Mouse (Mus musculus) kidney, embryonic 15.5 days (tissue): Measurements from ENCODE around the gene Atp5g2. TPM values are rescaled to one million over a fixed set of nuclear protein-coding genes. Genes with fewer than 3 reads are reported as not detected.
"Not testable (repeated sequence)": the region's sequence is repeated elsewhere in the genome, so short reads cannot be mapped to it uniquely, and the experiment has no call there.

Experiments
- ATAC-seq: fragments of 200-750 bp; cut with Nextera tagmentation; replicated peaks from 2 replicates; pipeline ENCODE4 v1.8.0; 2017; ENCODE audit warnings: moderate TSS enrichment; ENCODE audit not compliant: low FRiP score
- H3K27ac ChIP-seq: fragments of 300-500 bp; sonication (generic); 2 replicates; pipeline ENCODE4 v1.5.1; 2015; ENCODE audit warnings: mild to moderate bottlenecking, inconsistent platforms
- H3K27me3 ChIP-seq: fragments of 300-500 bp; sonication (generic); 2 replicates; pipeline ENCODE4 v1.6.1; 2015; ENCODE audit warnings: inconsistent platforms
- H3K36me3 ChIP-seq: fragments of 300-500 bp; sonication (generic); 2 replicates; pipeline ENCODE4 v1.6.1; 2015; ENCODE audit warnings: inconsistent platforms
- H3K4me1 ChIP-seq: fragments of 300-500 bp; sonication (generic); 2 replicates; pipeline ENCODE4 v1.6.1; 2015; ENCODE audit warnings: inconsistent platforms
- H3K4me2 ChIP-seq: fragments of 300-500 bp; sonication (generic); 2 replicates; pipeline ENCODE4 v1.6.1; 2015; ENCODE audit warnings: moderate library complexity, mild to moderate bottlenecking, inconsistent platforms
- H3K4me3 ChIP-seq: fragments of 300-500 bp; sonication (generic); replicated peaks from 2 replicates; pipeline ENCODE4 v1.5.1; 2015; ENCODE audit warnings: mild to moderate bottlenecking, inconsistent platforms
- H3K9ac ChIP-seq: fragments of 300-500 bp; sonication (generic); 2 replicates; pipeline ENCODE4 v1.6.1; 2015; ENCODE audit warnings: mild to moderate bottlenecking, inconsistent platforms
- H3K9me3 ChIP-seq: fragments of 300-500 bp; sonication (generic); replicated peaks from 2 replicates; pipeline ENCODE4 v1.6.1; 2016; ENCODE audit warnings: inconsistent platforms
- WGBS: fragments of 180-500 bp; shearing (Covaris S2); methylation state at CpG from one replicate; pipeline ENCODE4 v1.1.7; 2015; ENCODE audit warnings: mixed read lengths; 5-methylcytosine and 5-hydroxymethylcytosine counted together
- polyA plus RNA-seq: library from polyadenylated mRNA; unstranded; fragments of >200 nt; fragmentation: Nextera tagmentation; extraction: Ambion mirVana; gene quantifications from 2 replicates; pipeline ENCODE4 v1.2.1, GENCODE M21; 2015

Gene Atp5g2
- polyA plus RNA-seq, 1 experiment from 2014 or later: 70.2 TPM

GRCm38 (mm10) chr15:102662601-102663000, 9.6 kb downstream of the Atp5g2 start:
- H3K27ac ChIP-seq, H3K4me1 ChIP-seq, H3K4me3 ChIP-seq, H3K27me3 ChIP-seq, H3K9me3 ChIP-seq, ATAC-seq, H3K4me2 ChIP-seq, H3K9ac ChIP-seq: not testable (repeated sequence)
- H3K36me3 ChIP-seq: peaks cover 77% of the 10 kb centered on the region
- WGBS: 100% methylated on average over 2 of the region's 2 CpGs

DNA sequence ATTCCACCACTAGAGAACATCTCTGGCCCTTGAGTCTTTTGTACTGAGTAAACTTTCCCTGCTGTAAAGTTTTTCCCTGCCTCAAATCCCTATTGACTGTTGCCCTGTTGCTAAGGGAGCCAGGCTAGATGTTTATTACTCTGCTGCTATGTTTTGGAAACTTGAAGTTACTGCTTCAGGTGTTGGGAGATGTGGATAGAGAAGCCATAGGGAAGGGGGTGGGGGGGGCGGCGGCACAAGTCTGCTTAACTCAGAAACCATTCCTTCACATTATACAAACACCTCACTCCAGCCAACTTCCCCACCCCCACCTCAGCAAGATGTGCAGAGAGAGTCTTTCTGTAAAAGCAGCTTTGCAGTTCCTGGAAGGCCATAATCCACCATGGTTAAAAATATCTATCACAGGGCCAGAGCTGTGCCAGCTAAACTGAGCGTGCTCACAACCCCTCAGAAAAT, 14.2 kb downstream of the Atp5g2 start:
- H3K27me3 ChIP-seq: no peaks in the 10 kb centered on the region
- peaks cover 30% of the 10 kb centered on the region for H3K36me3 ChIP-seq
- peak overlapping the region; percentile 86 for H3K27ac ChIP-seq
- H3K9ac ChIP-seq: no peak overlapping the region
- no peak overlapping the region for H3K4me2 ChIP-seq
- H3K9me3 ChIP-seq: no peaks in the 10 kb centered on the region
- no peak for ATAC-seq
- peaks cover 22% of the 10 kb centered on the region for H3K4me1 ChIP-seq
- no peak overlapping the region for H3K4me3 ChIP-seq
- 68% methylated on average over 3 of the region's 3 CpGs for WGBS

DNA sequence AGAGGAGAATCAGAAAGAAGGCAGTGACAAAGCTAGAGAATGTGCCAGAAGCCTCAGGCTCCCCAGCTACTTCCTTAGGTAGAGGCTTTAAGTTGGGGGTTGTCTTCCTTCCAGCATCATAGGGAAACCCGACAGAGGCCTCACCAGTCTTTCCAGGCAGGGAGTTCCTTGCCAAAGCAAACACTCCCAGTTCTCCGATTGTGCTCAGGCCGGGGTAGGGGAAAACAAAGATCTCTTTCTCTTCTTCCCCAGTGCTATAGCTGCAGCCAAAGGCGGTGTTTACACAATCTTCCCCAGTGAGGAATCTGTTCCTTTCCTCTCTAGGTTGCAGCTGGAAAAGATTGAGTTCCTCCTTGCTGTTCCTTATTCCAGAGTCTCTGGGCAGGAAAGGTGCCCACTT, 15.5 kb downstream of the Atp5g2 start:
- H3K36me3 ChIP-seq: peaks cover 17% of the 10 kb centered on the region
- 23% methylated on average over 4 of the region's 4 CpGs for WGBS
- H3K27ac ChIP-seq: peak overlapping the region; percentile 86
- ATAC-seq: peak; percentile 58; the same call in 1 of the 2 replicates
- 0 out of 2 replicates have a peak overlapping the region, but pooled peaks have one; percentile 5 for H3K4me2 ChIP-seq
- H3K9me3 ChIP-seq: no peaks in the 10 kb centered on the region
- peaks cover 22% of the 10 kb centered on the region for H3K4me1 ChIP-seq
- H3K4me3 ChIP-seq: no peak overlapping the region
- H3K9ac ChIP-seq: no peak overlapping the region
- no peaks in the 10 kb centered on the region for H3K27me3 ChIP-seq

GRCm38 (mm10) chr15:102651928-102652660, 20.1 kb downstream of the Atp5g2 start:
- H3K4me3 ChIP-seq, H3K27me3 ChIP-seq, H3K9ac ChIP-seq, ATAC-seq, H3K4me2 ChIP-seq, H3K36me3 ChIP-seq, H3K9me3 ChIP-seq, H3K27ac ChIP-seq: not testable (repeated sequence)
- 83% methylated on average over 9 of the region's 9 CpGs for WGBS
- peaks cover 10% of the 10 kb centered on the region for H3K4me1 ChIP-seq

GRCm38 (mm10) chr15:102651107-102651506, 21.0 kb downstream of the Atp5g2 start:
- Histone ChIP-seq H3K36me3 (no peaks in the 10 kb centered on the region), H3K4me1 (peaks cover under 1% of the 10 kb centered on the region; the same call in 1 of the 2 replicates), H3K4me2 (no peak overlapping the region), H3K9me3 (no peaks in the 10 kb centered on the region), H3K4me3 (no peak overlapping the region), H3K27ac (no peak overlapping the region), H3K9ac (no peak overlapping the region), H3K27me3 (no peaks in the 10 kb centered on the region)
- no peak for ATAC-seq
- WGBS: 60% methylated on average over 3 of the region's 3 CpGs

DNA sequence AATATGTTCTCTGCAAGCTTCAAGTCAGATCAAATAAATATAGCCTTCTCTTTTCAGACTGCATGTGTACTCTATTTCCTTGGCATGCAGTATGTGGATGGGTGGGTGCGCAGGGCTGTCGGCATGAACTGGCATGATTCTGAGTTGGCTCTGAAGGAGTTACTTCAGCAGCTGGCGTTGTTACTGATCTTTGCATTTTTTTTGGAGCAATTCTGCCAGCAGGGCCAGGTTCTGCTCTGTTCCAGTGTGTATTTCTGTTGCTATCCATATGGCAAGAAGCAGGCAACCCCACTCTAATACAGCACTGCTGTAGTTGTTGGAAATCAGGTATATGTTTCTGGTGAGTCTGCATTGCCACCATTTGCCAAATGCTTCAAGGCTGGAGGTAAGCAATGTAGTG, 36.3 kb downstream of the Atp5g2 start:
- ATAC-seq: no peak
- H3K27ac ChIP-seq: no peak overlapping the region

DNA sequence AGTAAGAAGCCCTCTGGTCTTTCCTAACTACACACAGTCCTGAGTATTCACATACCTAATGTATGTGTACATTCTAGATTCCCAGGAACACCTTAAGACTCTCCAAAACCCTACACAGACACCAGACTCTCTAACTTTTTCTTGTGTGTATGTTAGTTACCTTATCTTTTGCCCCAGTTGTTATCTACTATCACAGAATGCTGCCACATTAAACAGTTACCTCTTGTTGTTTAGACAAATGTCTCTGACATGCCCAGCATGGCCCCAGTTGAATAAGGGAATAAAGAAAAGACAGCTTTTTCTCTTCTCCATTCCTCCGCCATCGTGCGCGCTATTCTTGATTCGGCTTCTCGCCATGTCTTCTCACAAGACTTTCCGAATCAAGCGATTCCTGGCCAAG, 37.5 kb downstream of the Atp5g2 start:
- no peak for ATAC-seq
- Histone ChIP-seq H3K9me3 (no peaks in the 10 kb centered on the region), H3K36me3 (no peaks in the 10 kb centered on the region), H3K4me1 (no peaks in the 10 kb centered on the region), H3K27ac (no peak overlapping the region), H3K4me2 (no peak overlapping the region), H3K9ac (no peak overlapping the region), H3K4me3 (no peak overlapping the region), H3K27me3 (no peaks in the 10 kb centered on the region)
- WGBS: 92% methylated on average over 8 of the region's 8 CpGs

More for the DNA sequence above, 36.3 kb downstream of the Atp5g2 start:
- H3K9me3 ChIP-seq: no peaks in the 10 kb centered on the region
- H3K4me3 ChIP-seq: no peak overlapping the region
- no peaks in the 10 kb centered on the region for H3K36me3 ChIP-seq
- H3K9ac ChIP-seq: no peak overlapping the region
- 87% methylated on average over 3 of the region's 3 CpGs for WGBS
- H3K27me3 ChIP-seq: no peaks in the 10 kb centered on the region
- H3K4me2 ChIP-seq: no peak overlapping the region
- no peaks in the 10 kb centered on the region for H3K4me1 ChIP-seq

- Histone ChIP-seq H3K27me3 (no peaks in the 10 kb centered on the region), H3K27ac (peak overlapping the region; percentile 100), H3K9me3 (no peaks in the 10 kb centered on the region), H3K4me2 (peak overlapping the region; percentile 85), H3K9ac (peak overlapping the region; percentile 69), H3K36me3 (peaks cover 2% of the 10 kb centered on the region; the same call in 1 of the 2 replicates), H3K4me1 (peaks cover 27% of the 10 kb centered on the region), H3K4me3 (peak overlapping the region; percentile 68)
- WGBS: under 1% methylated on average over 18 of the region's 18 CpGs
- no peak; the same call in 1 of the 2 replicates for ATAC-seq
Observed at GRCm38 (mm10) chr15:102625687-102626055, 46.5 kb downstream of the Atp5g2 start.

- H3K9me3 ChIP-seq: no peaks in the 10 kb centered on the region
- H3K27ac ChIP-seq: peak within 1 kb of the TSS; percentile 100
- no peaks in the 10 kb centered on the region for H3K27me3 ChIP-seq
- H3K4me1 ChIP-seq: peaks cover 27% of the 10 kb centered on the region
- under 1% methylated on average over 51 of the region's 51 CpGs for WGBS
- peaks cover 4% of the 10 kb centered on the region; the same call in 1 of the 2 replicates for H3K36me3 ChIP-seq
- peak within 1 kb of the TSS; percentile 69 for H3K9ac ChIP-seq
- H3K4me3 ChIP-seq: peak within 1 kb of the TSS; percentile 68
- peak within 1 kb of the TSS; percentile 85 for H3K4me2 ChIP-seq
- ATAC-seq: peak; percentile 99
Observed at GRCm38 (mm10) chr15:102624970-102625686, 47.0 kb downstream of the Atp5g2 start, which contains the start of the genes Gm28047 and Atf7. Gene Gm28047, minus strand, starts transcription at chr15:102625067. Gene Atf7, minus strand, starts transcription at chr15:102625464.

GRCm38 (mm10) chr15:102624291-102624969, 47.7 kb downstream of the Atp5g2 start:
- 2% methylated on average over 17 of the region's 17 CpGs for WGBS
- ATAC-seq: no peak; the same call in 1 of the 2 replicates

GRCm38 (mm10) chr15:102623121-102623520, 49.0 kb downstream of the Atp5g2 start:
- H3K4me1 ChIP-seq: peaks cover 27% of the 10 kb centered on the region
- no peaks in the 10 kb centered on the region for H3K27me3 ChIP-seq
- H3K27ac ChIP-seq: no peak overlapping the region
- H3K4me3 ChIP-seq: peak overlapping the region; percentile 22
- peaks cover 7% of the 10 kb centered on the region for H3K36me3 ChIP-seq
- WGBS: 77% methylated on average over 3 of the region's 3 CpGs
- H3K4me2 ChIP-seq: peak overlapping the region; percentile 85
- no peak overlapping the region for H3K9ac ChIP-seq
- H3K9me3 ChIP-seq: no peaks in the 10 kb centered on the region
- ATAC-seq: no peak

More at GRCm38 (mm10) chr15:102624291-102624969, 47.7 kb downstream of the Atp5g2 start:
- peak overlapping the region; percentile 100 for H3K27ac ChIP-seq
- peak overlapping the region; percentile 69 for H3K9ac ChIP-seq
- H3K4me1 ChIP-seq: peaks cover 27% of the 10 kb centered on the region
- peak overlapping the region; percentile 68 for H3K4me3 ChIP-seq
- H3K27me3 ChIP-seq: no peaks in the 10 kb centered on the region
- no peaks in the 10 kb centered on the region for H3K9me3 ChIP-seq
- peaks cover 4% of the 10 kb centered on the region for H3K36me3 ChIP-seq
- peak overlapping the region; percentile 85 for H3K4me2 ChIP-seq
